Mouse (Mus musculus) midbrain, embryonic 14.5 days (tissue): ENCODE data around the gene Hif1an. TPM values are rescaled to one million over a fixed set of nuclear protein-coding genes. Genes with fewer than 3 reads are reported as not detected.

ENCODE experiments used
- ATAC-seq: fragments of 200-750 bp; cut with Nextera tagmentation; 2 replicates; pipeline ENCODE4 v1.8.0; 2017; ENCODE audit warnings: moderate number of reproducible peaks, moderate library complexity; ENCODE audit not compliant: low FRiP score, low TSS enrichment
- DNase-seq: peaks from one replicate; pipeline ENCODE4 v3.0.0-alpha.2; 2015
- H3K27ac ChIP-seq: fragments of 300-500 bp; sonication (generic); replicated peaks from 2 replicates; pipeline ENCODE4 v1.5.1; 2014; ENCODE audit warnings: mild to moderate bottlenecking, low read depth, low read length, moderate library complexity
- H3K27me3 ChIP-seq: fragments of 300-500 bp; sonication (generic); 2 replicates; pipeline ENCODE4 v1.6.1; 2014; ENCODE audit warnings: low read length, control low read depth, mixed read lengths; ENCODE audit not compliant: control insufficient read depth, insufficient read depth
- H3K36me3 ChIP-seq: fragments of 300-500 bp; sonication (generic); 2 replicates; pipeline ENCODE4 v1.6.1; 2014; ENCODE audit warnings: low read length, control low read depth; ENCODE audit not compliant: control insufficient read depth, insufficient read depth
- H3K4me1 ChIP-seq: fragments of 300-500 bp; sonication (generic); 2 replicates; pipeline ENCODE4 v1.6.1; 2014; ENCODE audit warnings: mild to moderate bottlenecking, antibody characterized with exemption, low read length, control low read depth; ENCODE audit not compliant: control insufficient read depth, insufficient read depth
- H3K4me2 ChIP-seq: fragments of 300-500 bp; sonication (generic); 2 replicates; pipeline ENCODE4 v1.6.1; 2014; ENCODE audit warnings: mild to moderate bottlenecking, low read length, moderate library complexity
- H3K4me3 ChIP-seq: fragments of 300-500 bp; sonication (generic); replicated peaks from 2 replicates; pipeline ENCODE4 v1.5.1; 2014; ENCODE audit warnings: low read depth, low read length
- H3K9ac ChIP-seq: fragments of 300-500 bp; sonication (generic); replicated peaks from 2 replicates; pipeline ENCODE4 v1.6.1; 2014; ENCODE audit warnings: mild to moderate bottlenecking, low read length, moderate library complexity
- H3K9me3 ChIP-seq: fragments of 300-500 bp; sonication (generic); 2 replicates; pipeline ENCODE4 v1.6.1; 2016; ENCODE audit warnings: low read length, control low read depth, mixed read lengths; ENCODE audit not compliant: control insufficient read depth
- WGBS: fragments of 180-500 bp; shearing (Covaris S2); extraction: QIAGEN DNeasy Blood & Tissue Kit; methylation state at CpG from one replicate; pipeline ENCODE4 v1.1.7; 2014; 5-methylcytosine and 5-hydroxymethylcytosine counted together
- polyA plus RNA-seq: library from polyadenylated mRNA; unstranded; fragments of >200 nt; fragmentation: Nextera tagmentation; extraction: Ambion mirVana; gene quantifications from 2 replicates; pipeline ENCODE4 v1.2.1, GENCODE M21; 2014

Hif1an gene
- polyA plus RNA-seq, 1 experiment from 2014 or later: 21.7 TPM

- H3K9me3 ChIP-seq: no peaks in the 10 kb centered on the region
- no peaks in the 10 kb centered on the region for H3K36me3 ChIP-seq
- H3K27ac ChIP-seq: no peak overlapping the region
- H3K27me3 ChIP-seq: peaks cover 67% of the 10 kb centered on the region
- no peak for ATAC-seq
- 93% methylated on average over 9 of the region's 9 CpGs for WGBS
- H3K9ac ChIP-seq: no peak overlapping the region
- no peak overlapping the region for H3K4me3 ChIP-seq
- H3K4me2 ChIP-seq: no peak overlapping the region
- no peaks in the 10 kb centered on the region for H3K4me1 ChIP-seq
- no peak for DNase-seq
Measured at GRCm38 (mm10) chr19:44525551-44526205, 37.0 kb upstream of the Hif1an start.

DNA sequence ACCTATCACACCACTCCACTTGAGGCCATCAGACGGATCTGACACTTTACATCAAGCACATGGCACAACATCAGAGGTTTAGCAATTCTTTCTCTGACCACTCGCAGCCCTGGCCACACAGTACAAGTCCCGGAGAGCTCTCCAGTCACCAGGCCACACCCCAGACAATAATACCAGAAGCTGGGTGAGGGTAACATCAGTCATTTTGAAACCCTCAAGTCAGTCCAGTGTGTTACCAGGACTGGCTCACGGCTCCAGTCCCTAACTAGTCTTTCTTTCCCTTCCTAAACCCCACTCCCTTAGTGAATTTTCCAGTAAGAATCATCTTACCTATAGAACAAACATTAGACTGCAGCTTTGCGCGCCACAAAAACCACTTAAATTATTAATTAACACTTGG, 32.6 kb upstream of the Hif1an start:
- no peak overlapping the region for H3K9ac ChIP-seq
- H3K36me3 ChIP-seq: no peaks in the 10 kb centered on the region
- no peak overlapping the region for H3K27ac ChIP-seq
- no peaks in the 10 kb centered on the region for H3K4me1 ChIP-seq
- H3K4me2 ChIP-seq: no peak overlapping the region
- WGBS: 82% methylated on average over 6 of the region's 6 CpGs
- H3K27me3 ChIP-seq: peaks cover 52% of the 10 kb centered on the region
- no peak overlapping the region for H3K4me3 ChIP-seq
- H3K9me3 ChIP-seq: no peaks in the 10 kb centered on the region
- no peak for ATAC-seq
- no peak for DNase-seq

GRCm38 (mm10) chr19:44535376-44535775, 27.3 kb upstream of the Hif1an start:
- DNase-seq: peak; percentile 62

DNA sequence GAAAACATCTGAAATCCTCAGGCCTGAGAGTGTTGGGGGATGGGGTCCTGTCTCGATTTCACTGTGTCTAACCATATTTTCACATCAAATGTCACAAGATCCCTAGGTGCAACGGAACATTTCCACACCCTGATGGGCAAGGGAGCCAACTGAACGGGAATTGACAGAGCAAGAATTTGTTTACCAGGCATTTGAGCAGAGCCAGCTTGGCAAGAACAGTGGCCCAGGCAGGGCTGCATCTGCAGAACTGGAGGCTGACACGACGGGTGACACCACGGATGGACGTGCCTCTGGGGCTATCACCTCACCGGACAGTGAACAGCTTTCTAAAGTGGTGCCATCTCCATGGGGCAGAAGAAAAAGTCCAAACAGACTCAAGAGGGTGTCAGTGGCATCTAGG, 25.2 kb upstream of the Hif1an start:
- no peak for ATAC-seq
- H3K9ac ChIP-seq: no peak overlapping the region
- peaks cover 10% of the 10 kb centered on the region for H3K27me3 ChIP-seq
- 85% methylated on average over 8 of the region's 8 CpGs for WGBS
- no peak for DNase-seq
- H3K4me1 ChIP-seq: no peaks in the 10 kb centered on the region
- H3K4me2 ChIP-seq: no peak overlapping the region
- no peaks in the 10 kb centered on the region for H3K36me3 ChIP-seq
- H3K4me3 ChIP-seq: no peak overlapping the region
- no peak overlapping the region for H3K27ac ChIP-seq
- H3K9me3 ChIP-seq: 0 out of 2 replicates have a peak, but pooled peaks cover 4% of the 10 kb centered on the region

More at GRCm38 (mm10) chr19:44535376-44535775, 27.3 kb upstream of the Hif1an start:
- Histone ChIP-seq H3K9ac (no peak overlapping the region), H3K27me3 (peaks cover 24% of the 10 kb centered on the region), H3K36me3 (no peaks in the 10 kb centered on the region), H3K4me3 (no peak overlapping the region), H3K27ac (no peak overlapping the region), H3K4me2 (no peak overlapping the region), H3K4me1 (no peaks in the 10 kb centered on the region), H3K9me3 (no peaks in the 10 kb centered on the region)
- no peak for ATAC-seq
- 38% methylated on average over 3 of the region's 3 CpGs for WGBS

DNA sequence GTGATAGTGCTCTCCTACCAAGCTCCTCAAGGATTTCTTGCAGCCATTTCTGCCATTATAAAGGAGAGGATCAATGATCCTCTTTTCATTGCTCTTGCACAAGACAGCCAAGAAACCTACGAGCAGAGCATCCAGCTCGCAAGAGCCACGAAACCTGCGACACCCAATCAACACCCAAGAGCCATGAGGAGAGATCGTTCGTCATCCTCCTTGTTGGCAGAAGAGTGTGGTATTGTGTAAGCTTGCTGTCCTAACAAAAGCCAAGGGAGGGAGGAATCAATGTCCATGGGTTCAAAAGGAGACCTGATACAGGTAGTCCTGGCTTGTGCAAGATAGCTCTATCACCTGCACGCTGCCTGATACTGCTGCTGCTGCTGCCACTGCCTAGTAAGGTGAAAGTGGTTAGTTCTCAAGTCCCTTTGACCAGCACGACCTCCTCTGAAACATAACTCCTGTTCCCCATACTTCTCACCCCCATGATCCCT, 19.9 kb upstream of the Hif1an start:
- 90% methylated on average over 8 of the region's 8 CpGs for WGBS
- DNase-seq (no peak), ATAC-seq (no peak)
- H3K27ac ChIP-seq: no peak overlapping the region
- peaks cover 6% of the 10 kb centered on the region; the same call in 1 of the 2 replicates for H3K4me1 ChIP-seq
- H3K27me3 ChIP-seq: peaks cover 27% of the 10 kb centered on the region
- 0 out of 2 replicates have a peak, but pooled peaks cover 4% of the 10 kb centered on the region for H3K9me3 ChIP-seq
- H3K36me3 ChIP-seq: 0 out of 2 replicates have a peak, but pooled peaks cover under 1% of the 10 kb centered on the region
- no peak overlapping the region for H3K4me2 ChIP-seq
- no peak overlapping the region for H3K4me3 ChIP-seq
- H3K9ac ChIP-seq: no peak overlapping the region

GRCm38 (mm10) chr19:44544372-44544771, 18.3 kb upstream of the Hif1an start:
- H3K4me2 ChIP-seq: no peak overlapping the region
- H3K9me3 ChIP-seq: 0 out of 2 replicates have a peak, but pooled peaks cover 4% of the 10 kb centered on the region
- H3K4me3 ChIP-seq: no peak overlapping the region
- WGBS: 59% methylated on average over 10 of the region's 10 CpGs
- peaks cover 27% of the 10 kb centered on the region for H3K27me3 ChIP-seq
- peaks cover 6% of the 10 kb centered on the region; the same call in 1 of the 2 replicates for H3K4me1 ChIP-seq
- no peak overlapping the region for H3K9ac ChIP-seq
- no peak for ATAC-seq
- DNase-seq: no peak
- H3K36me3 ChIP-seq: peaks cover 16% of the 10 kb centered on the region
- no peak overlapping the region for H3K27ac ChIP-seq

- H3K27me3 ChIP-seq: peaks cover 27% of the 10 kb centered on the region
Measured at GRCm38 (mm10) chr19:44544775-44545174, 17.9 kb upstream of the Hif1an start.

GRCm38 (mm10) chr19:44545321-44546041, 17.2 kb upstream of the Hif1an start, which contains the start of gene Sec31b:
TSS of gene Sec31b (minus strand) at chr19:44545864.
- peak within 1 kb of the TSS; percentile 61 for H3K4me2 ChIP-seq
- WGBS: 1% methylated on average over 47 of the region's 47 CpGs
- peak; percentile 27 for DNase-seq
- peaks cover 27% of the 10 kb centered on the region for H3K36me3 ChIP-seq
- 0 out of 2 replicates have a peak, but pooled peaks cover 4% of the 10 kb centered on the region for H3K9me3 ChIP-seq
- H3K4me3 ChIP-seq: peak within 1 kb of the TSS; percentile 40
- no peak within 1 kb of the TSS for H3K27ac ChIP-seq
- H3K27me3 ChIP-seq: peaks cover 27% of the 10 kb centered on the region
- H3K4me1 ChIP-seq: peaks cover 6% of the 10 kb centered on the region; the same call in 1 of the 2 replicates
- peak within 1 kb of the TSS; percentile 45 for H3K9ac ChIP-seq
- no peak for ATAC-seq

More at GRCm38 (mm10) chr19:44544775-44545174, 17.9 kb upstream of the Hif1an start:
- no peak overlapping the region for H3K27ac ChIP-seq
- peaks cover 20% of the 10 kb centered on the region for H3K36me3 ChIP-seq
- no peak overlapping the region for H3K9ac ChIP-seq
- peak overlapping the region; percentile 40; the same call in 1 of the 2 replicates for H3K4me3 ChIP-seq
- 0 out of 2 replicates have a peak, but pooled peaks cover 4% of the 10 kb centered on the region for H3K9me3 ChIP-seq
- peak overlapping the region; percentile 61 for H3K4me2 ChIP-seq
- ATAC-seq: no peak; the same call in 1 of the 2 replicates
- WGBS: 2% methylated on average over 13 of the region's 13 CpGs
- peak; percentile 93 for DNase-seq
- H3K4me1 ChIP-seq: peaks cover 6% of the 10 kb centered on the region; the same call in 1 of the 2 replicates
